Mouse (Mus musculus) forebrain, postnatal 0 days (tissue): ENCODE results near the gene Tex22. TPM values are rescaled to one million over a fixed set of nuclear protein-coding genes. Genes with fewer than 3 reads are reported as not detected.

Source experiments
- ATAC-seq: fragments of 200-750 bp; cut with Nextera tagmentation; 2 replicates; pipeline ENCODE4 v1.8.0; 2017; ENCODE audit warnings: mild to moderate bottlenecking, moderate library complexity
- DNase-seq: peaks from one replicate; pipeline ENCODE4 v3.0.0-alpha.2; 2015
- H3K27ac ChIP-seq: fragments of 300-500 bp; sonication (generic); 2 replicates; pipeline ENCODE4 v1.5.1; 2014; ENCODE audit warnings: low read depth, mild to moderate bottlenecking, antibody characterized with exemption, low read length, moderate library complexity, mixed read lengths
- H3K27me3 ChIP-seq: fragments of 300-500 bp; sonication (generic); 2 replicates; pipeline ENCODE4 v1.6.1; 2014; ENCODE audit warnings: mild to moderate bottlenecking, low read length, mixed read lengths; ENCODE audit not compliant: insufficient read depth
- H3K36me3 ChIP-seq: fragments of 300-500 bp; sonication (generic); 2 replicates; pipeline ENCODE4 v1.6.1; 2014; ENCODE audit warnings: mild to moderate bottlenecking, moderate library complexity; ENCODE audit not compliant: insufficient read depth
- H3K4me1 ChIP-seq: fragments of 300-500 bp; sonication (generic); 2 replicates; pipeline ENCODE4 v1.6.1; 2014; ENCODE audit warnings: antibody characterized with exemption; ENCODE audit not compliant: insufficient read depth
- H3K4me2 ChIP-seq: fragments of 300-500 bp; sonication (generic); 2 replicates; pipeline ENCODE4 v1.6.1; 2014; ENCODE audit warnings: low read depth, mild to moderate bottlenecking, moderate library complexity
- H3K4me3 ChIP-seq: fragments of 300-500 bp; sonication (generic); 2 replicates; pipeline ENCODE4 v1.5.1; 2014; ENCODE audit warnings: low read depth, low read length, mixed read lengths
- H3K9ac ChIP-seq: fragments of 300-500 bp; sonication (generic); 2 replicates; pipeline ENCODE4 v1.6.1; 2014; ENCODE audit warnings: mild to moderate bottlenecking
- H3K9me3 ChIP-seq: fragments of 300-500 bp; sonication (generic); 2 replicates; pipeline ENCODE4 v1.6.1; 2016; ENCODE audit warnings: low read length
- CTCF ChIP-seq: sonication (generic); IDR thresholded peaks from 2 replicates; pipeline ENCODE4 v1.5.1; 2016; ENCODE audit warnings: antibody characterized with exemption, control low read depth, low read depth
- WGBS: fragments of 180-500 bp; shearing (Covaris S2); extraction: QIAGEN DNeasy Blood & Tissue Kit; methylation state at CpG from one replicate; pipeline ENCODE4 v1.1.7; 2014; 5-methylcytosine and 5-hydroxymethylcytosine counted together
- polyA plus RNA-seq: library from polyadenylated mRNA; unstranded; fragments of >200 nt; fragmentation: Nextera tagmentation; extraction: Ambion mirVana; gene quantifications from 2 replicates; pipeline ENCODE4 v1.2.1, GENCODE M21; 2015
- total RNA-seq: library from RNA; depleted of rRNA; stranded (reverse); fragments of >200 nt; gene quantifications from 2 replicates; pipeline ENCODE4 v1.2.3, GENCODE M21; 2014

Gene Tex22
- total and polyA plus RNA-seq, 2 experiments from 2014 or later = 1.7 TPM; not detected in 1

DNA sequence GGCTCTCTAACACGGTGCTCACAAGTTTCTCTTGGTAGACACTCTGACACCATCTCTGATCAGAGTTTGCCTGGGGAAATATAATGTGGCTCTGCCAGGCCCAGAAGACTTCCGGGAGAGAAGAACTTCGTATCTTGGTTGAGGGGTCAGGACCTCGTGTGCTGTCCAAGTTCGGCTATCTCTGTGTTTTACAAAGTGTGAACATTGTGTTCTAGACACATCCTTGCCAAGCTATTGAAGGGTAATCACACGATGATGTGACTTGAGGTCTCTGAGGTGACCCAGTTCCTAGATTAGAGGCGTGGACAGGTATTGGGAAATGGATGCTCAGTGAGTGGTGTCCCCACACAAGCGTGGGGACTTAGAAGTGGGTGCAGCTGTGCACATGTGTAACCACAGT, 18.2 kb upstream of the Tex22 start:
- Histone ChIP-seq H3K27me3 (no peaks in the 10 kb centered on the region), H3K36me3 (peaks cover 92% of the 10 kb centered on the region), H3K9me3 (no peaks in the 10 kb centered on the region), H3K4me1 (no peaks in the 10 kb centered on the region), H3K27ac (no peak overlapping the region), H3K4me3 (no peak overlapping the region), H3K9ac (no peak overlapping the region), H3K4me2 (no peak overlapping the region)
- no peak for TF ChIP-seq CTCF
- ATAC-seq (no peak), DNase-seq (no peak)
- WGBS = 95% methylated on average over 8 of the region's 8 CpGs

DNA sequence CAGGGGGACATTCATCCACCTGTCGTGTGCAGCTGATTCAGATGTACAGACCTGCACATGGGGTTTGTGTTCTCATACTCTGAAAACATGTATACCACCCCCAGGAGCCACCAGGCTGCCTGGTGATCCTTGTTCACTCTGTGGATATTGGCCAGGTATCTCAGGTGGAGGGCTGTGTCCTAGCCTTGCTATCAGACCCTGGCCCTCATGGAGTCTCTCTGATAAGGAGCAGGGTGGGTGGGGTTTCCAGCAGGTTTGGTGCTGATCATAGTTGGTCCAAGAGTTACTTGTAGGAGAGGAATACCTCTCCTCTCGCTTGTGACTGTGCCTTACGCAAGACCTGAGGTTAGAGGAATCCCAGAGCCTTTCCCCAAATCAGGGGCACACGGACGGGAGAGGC, 14.1 kb upstream of the Tex22 start:
- no peak overlapping the region for H3K4me2 ChIP-seq
- no peak for TF ChIP-seq CTCF
- no peak for ATAC-seq
- no peaks in the 10 kb centered on the region for H3K4me1 ChIP-seq
- 95% methylated on average over 5 of the region's 5 CpGs for WGBS
- H3K27me3 ChIP-seq = no peaks in the 10 kb centered on the region
- H3K27ac ChIP-seq = no peak overlapping the region
- DNase-seq = no peak
- peaks cover 89% of the 10 kb centered on the region for H3K36me3 ChIP-seq
- H3K9ac ChIP-seq = no peak overlapping the region
- no peak overlapping the region for H3K4me3 ChIP-seq
- no peaks in the 10 kb centered on the region for H3K9me3 ChIP-seq

DNA sequence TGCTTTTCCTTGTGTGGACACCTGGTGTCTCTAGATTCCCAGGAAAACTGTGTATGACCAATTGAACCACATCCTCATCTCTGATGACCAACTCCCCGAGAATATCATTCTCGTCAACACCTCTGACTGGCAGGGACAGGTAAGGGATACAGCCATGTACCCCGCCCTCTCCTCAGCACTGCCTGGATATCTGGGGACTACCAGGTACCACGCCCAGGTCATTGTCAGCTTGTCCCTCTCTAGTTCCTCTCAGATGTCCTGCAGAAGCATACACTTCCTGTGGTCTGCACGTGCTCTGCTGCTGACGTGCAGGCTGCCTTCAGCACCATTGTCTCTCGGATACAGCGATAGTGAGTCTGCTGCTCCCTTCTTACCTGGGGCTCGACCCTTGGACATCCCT, 12.7 kb upstream of the Tex22 start:
- H3K4me2 ChIP-seq = no peak overlapping the region
- H3K9ac ChIP-seq = no peak overlapping the region
- no peak overlapping the region for H3K27ac ChIP-seq
- TF ChIP-seq CTCF = no peak
- ATAC-seq (no peak), DNase-seq (no peak)
- no peak overlapping the region for H3K4me3 ChIP-seq
- H3K4me1 ChIP-seq = no peaks in the 10 kb centered on the region
- no peaks in the 10 kb centered on the region for H3K27me3 ChIP-seq
- H3K9me3 ChIP-seq = no peaks in the 10 kb centered on the region
- peaks cover 85% of the 10 kb centered on the region for H3K36me3 ChIP-seq
- WGBS = 90% methylated on average over 9 of the region's 9 CpGs

DNA sequence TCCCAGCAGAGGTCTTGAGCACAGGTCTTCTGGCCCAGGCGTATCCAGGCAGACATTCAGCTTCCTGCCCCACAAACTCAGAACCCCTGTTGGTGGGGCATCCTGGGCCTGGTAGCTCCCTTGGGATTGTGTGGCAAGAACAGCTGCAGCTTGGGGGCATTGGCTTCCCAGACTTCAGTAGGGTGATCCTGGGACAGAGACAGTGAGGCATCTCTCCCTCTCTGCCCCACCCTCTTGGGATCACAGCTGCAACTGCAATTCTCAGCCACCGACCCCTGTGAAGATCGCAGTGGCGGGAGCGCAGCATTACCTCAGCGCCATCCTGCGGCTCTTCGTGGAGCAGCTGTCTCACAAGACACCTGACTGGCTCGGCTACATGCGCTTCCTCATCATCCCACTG, 12.1 kb upstream of the Tex22 start:
- H3K4me1 ChIP-seq = no peaks in the 10 kb centered on the region

DNA sequence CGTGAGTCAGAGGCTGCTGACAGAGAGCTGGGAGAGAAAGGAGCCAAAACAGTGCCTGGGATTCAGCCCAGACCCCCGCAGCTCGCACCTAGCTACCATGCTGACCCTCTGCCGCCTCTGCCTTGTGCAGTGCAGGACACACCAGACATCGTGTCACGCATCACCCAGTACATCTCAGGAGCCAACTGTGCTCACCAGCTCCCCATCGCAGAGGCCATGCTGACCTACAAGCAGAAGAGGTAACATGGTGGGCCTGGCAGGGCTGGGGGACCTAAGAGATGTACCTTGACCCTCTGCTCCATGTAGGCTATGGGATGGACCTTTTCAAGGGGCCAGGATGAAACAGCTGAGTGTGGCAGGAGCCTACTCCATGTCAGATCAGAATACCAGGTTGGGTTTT, 10.6 kb upstream of the Tex22 start:
- H3K9me3 ChIP-seq = no peaks in the 10 kb centered on the region
- DNase-seq (no peak), ATAC-seq (no peak)
- peaks cover 75% of the 10 kb centered on the region for H3K36me3 ChIP-seq
- no peak overlapping the region for H3K4me3 ChIP-seq
- H3K27me3 ChIP-seq = no peaks in the 10 kb centered on the region
- H3K9ac ChIP-seq = no peak overlapping the region
- H3K4me2 ChIP-seq = no peak overlapping the region
- WGBS = 96% methylated on average over 7 of the region's 7 CpGs
- H3K4me1 ChIP-seq = no peaks in the 10 kb centered on the region
- TF ChIP-seq CTCF = no peak
- no peak overlapping the region for H3K27ac ChIP-seq

More for the DNA sequence above, 12.1 kb upstream of the Tex22 start:
- Histone ChIP-seq H3K9me3 (no peaks in the 10 kb centered on the region), H3K27ac (no peak overlapping the region), H3K4me3 (no peak overlapping the region), H3K36me3 (peaks cover 79% of the 10 kb centered on the region), H3K27me3 (no peaks in the 10 kb centered on the region), H3K4me2 (no peak overlapping the region), H3K9ac (no peak overlapping the region)
- WGBS = 91% methylated on average over 10 of the region's 10 CpGs
- no peak for TF ChIP-seq CTCF
- 0 out of 2 replicates have a peak, but pooled peaks have one; percentile 12 for ATAC-seq
- no peak for DNase-seq

DNA sequence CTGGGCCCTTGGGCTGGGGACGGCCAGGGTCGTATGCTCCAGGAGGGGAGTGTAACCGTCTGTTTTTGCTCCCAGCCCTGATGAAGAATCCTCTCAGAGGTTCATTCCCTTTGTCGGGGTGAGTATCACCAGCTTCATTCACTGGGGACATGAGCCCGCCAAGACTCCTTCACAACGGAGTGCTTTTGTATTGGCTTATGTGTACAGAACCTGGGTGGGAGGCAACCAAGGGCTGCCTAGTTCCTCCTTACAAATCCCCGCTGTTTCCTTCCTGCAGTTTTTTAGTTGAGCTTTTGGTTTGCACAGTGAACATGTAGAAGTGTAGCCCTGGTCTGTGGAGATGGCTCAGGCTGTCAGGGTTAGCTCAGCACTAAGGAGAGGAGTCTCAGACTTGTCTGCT, 6.3 kb upstream of the Tex22 start:
- H3K36me3 ChIP-seq = peaks cover 71% of the 10 kb centered on the region

DNA sequence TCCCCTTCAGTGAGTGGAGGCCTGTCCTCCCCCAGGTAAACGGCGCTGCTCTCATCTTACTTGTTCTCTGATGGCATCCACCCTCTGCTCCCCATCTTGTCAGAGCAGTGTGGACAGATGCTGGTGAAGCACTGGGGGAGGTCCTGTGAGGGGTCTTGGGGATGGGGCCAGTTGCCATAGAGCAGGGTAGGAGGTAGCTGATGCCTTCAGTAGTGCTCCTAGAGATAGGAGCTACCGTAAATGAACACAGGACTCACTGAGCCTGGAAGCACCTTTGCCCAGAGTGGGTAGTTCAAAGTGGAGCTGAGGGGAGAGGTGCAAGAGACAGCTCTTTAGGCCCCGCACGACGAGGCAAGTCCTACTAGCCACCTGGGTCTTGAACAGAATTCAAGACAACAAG, 4.9 kb upstream of the Tex22 start:
- Histone ChIP-seq H3K9ac (no peak overlapping the region), H3K36me3 (peaks cover 57% of the 10 kb centered on the region), H3K4me3 (no peak overlapping the region), H3K4me2 (no peak overlapping the region), H3K27me3 (no peaks in the 10 kb centered on the region), H3K4me1 (no peaks in the 10 kb centered on the region), H3K9me3 (no peaks in the 10 kb centered on the region), H3K27ac (no peak overlapping the region)
- WGBS = 96% methylated on average over 6 of the region's 6 CpGs
- DNase-seq (no peak), ATAC-seq (no peak)
- no peak for TF ChIP-seq CTCF

More for the DNA sequence above, 6.3 kb upstream of the Tex22 start:
- Histone ChIP-seq H3K4me2 (no peak overlapping the region), H3K27me3 (no peaks in the 10 kb centered on the region), H3K4me3 (no peak overlapping the region), H3K9ac (no peak overlapping the region), H3K4me1 (no peaks in the 10 kb centered on the region), H3K9me3 (no peaks in the 10 kb centered on the region), H3K27ac (no peak overlapping the region)
- 85% methylated on average over 7 of the region's 7 CpGs for WGBS
- no peak for DNase-seq
- ATAC-seq = no peak
- TF ChIP-seq CTCF = no peak

DNA sequence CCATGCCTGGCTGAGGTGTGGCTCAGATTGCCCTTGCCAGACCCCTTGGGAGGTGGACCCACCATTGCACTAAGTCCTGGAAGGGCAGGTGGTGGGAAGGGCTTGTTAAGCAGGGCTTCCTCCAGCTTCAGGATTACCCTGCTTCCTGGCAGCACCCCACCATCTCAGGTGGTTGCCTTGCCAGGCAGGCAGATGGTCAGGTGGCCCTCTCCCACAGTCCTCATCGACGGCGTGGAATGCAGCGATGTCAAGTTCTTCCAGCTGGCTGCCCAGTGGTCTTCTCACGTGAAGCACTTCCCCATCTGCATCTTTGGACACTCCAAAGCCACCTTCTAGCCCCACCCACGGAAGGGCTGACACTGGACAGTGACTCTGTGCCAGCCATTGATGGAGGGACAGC, 3.0 kb upstream of the Tex22 start:
- H3K4me3 ChIP-seq = no peak overlapping the region
- no peak overlapping the region for H3K27ac ChIP-seq
- DNase-seq (no peak), ATAC-seq (no peak)
- H3K9me3 ChIP-seq = no peaks in the 10 kb centered on the region
- H3K36me3 ChIP-seq = peaks cover 46% of the 10 kb centered on the region
- peaks cover 9% of the 10 kb centered on the region for H3K4me1 ChIP-seq
- H3K9ac ChIP-seq = no peak overlapping the region
- WGBS = 84% methylated on average over 6 of the region's 6 CpGs
- H3K4me2 ChIP-seq = no peak overlapping the region
- no peaks in the 10 kb centered on the region for H3K27me3 ChIP-seq
- no peak for TF ChIP-seq CTCF
